In the genomic region with DNA sequence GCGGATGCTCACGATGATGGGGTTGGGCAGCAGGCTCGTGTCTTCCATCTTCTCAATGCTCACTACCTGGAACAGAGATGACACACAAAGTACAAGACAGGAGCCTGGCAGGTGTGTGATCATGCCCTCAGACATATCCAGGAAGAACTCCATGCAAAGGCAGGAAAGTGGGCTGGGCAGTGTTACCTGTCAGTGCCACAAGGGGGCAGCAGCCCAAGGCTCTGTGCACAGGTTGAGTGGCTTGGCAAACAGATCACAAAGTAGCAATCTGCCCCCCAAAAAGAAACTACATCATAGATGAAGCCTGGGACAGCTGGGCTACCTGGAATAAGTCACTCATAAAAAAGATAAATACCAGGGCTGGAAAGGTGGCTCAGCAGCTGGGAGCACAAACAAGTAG, we compare ENCODE assay signal across 9 mouse cellular contexts. TPM values are rescaled to one million over a fixed set of nuclear protein-coding genes. Genes with fewer than 3 reads are reported as not detected.
DNase-seq lines count a peak whose midpoint lies in the region; ATAC-seq lines count a peak whose summit lies in the region.
"Had no signal": no experiment of that assay in that cellular context is flagged by ENCODE, and none has a peak within 500 bp of the region (broad histone marks: within the 10 kb centered on the region; RNA-seq: fewer than 3 reads in every experiment).

No protein-coding gene starts in this region.

- H3K27me3 ChIP-seq in midbrain, embryonic 13.5 days, result no peaks in the 10 kb centered on the region
- H3K27me3 ChIP-seq: limb, embryonic 15.5 days had no signal

- no peak overlapping the region for H3K4me2 ChIP-seq in midbrain, embryonic 13.5 days (replicated peaks)
- H3K4me2 ChIP-seq: limb, embryonic 15.5 days had no signal

- no peaks in the 10 kb centered on the region for H3K9me3 ChIP-seq in midbrain, embryonic 13.5 days
- H3K9me3 ChIP-seq: limb, embryonic 15.5 days had no signal

- DNase-seq in T-cell, adult 2 months (ENCODE audit: low spot score), result peak; percentile 55
- DNase-seq in cerebellum, adult 9-11 months, result peak; percentile 80
- DNase-seq in frontal cortex, postnatal 36 days (ENCODE audit: low spot score in 2 of 2), result peak; percentile 80 to 86
- DNase-seq in induced T-regulatory cell, adult 2 months (ENCODE audit: low read depth), result peak; percentile 72
- peak; percentile 79 to 83 for DNase-seq in left cerebral cortex, postnatal 25 days (ENCODE audit: low spot score in 2 of 2)
- DNase-seq in skeletal muscle tissue, adult 2 months (ENCODE audit: low read depth, low spot score), result peak; percentile 46
- DNase-seq in Muller cell, postnatal 12 days (ENCODE audit: inconsistent ontology term), result no peak

- H3K36me3 ChIP-seq in midbrain, embryonic 13.5 days, result peaks cover 7% of the 10 kb centered on the region

- ATAC-seq in midbrain, embryonic 13.5 days, result peak; percentile 76

- H3K9ac ChIP-seq in midbrain, embryonic 13.5 days (replicated peaks), result no peak overlapping the region
- H3K9ac ChIP-seq: limb, embryonic 15.5 days had no signal

- intact Hi-C loops in left cerebral cortex, postnatal 25 days (cut with DNase I), result loop anchor here (2.0 kb wide), 2 partner anchors 113 to 133 kb away; no protein-coding TSS in a partner anchor

- 60% methylated on average over 3 of the region's 3 CpGs for WGBS in midbrain, embryonic 13.5 days

- no peak overlapping the region for H3K4me3 ChIP-seq in midbrain, embryonic 13.5 days (replicated peaks)
- H3K4me3 ChIP-seq: limb, embryonic 15.5 days had no signal

- no peaks in the 10 kb centered on the region for H3K4me1 ChIP-seq in midbrain, embryonic 13.5 days (replicated peaks)
- H3K4me1 ChIP-seq: limb, embryonic 15.5 days had no signal

- H3K27ac ChIP-seq in midbrain, embryonic 13.5 days, result no peak overlapping the region
- H3K27ac ChIP-seq: limb, embryonic 15.5 days had no signal

RNA-seq across cellular contexts. Expression of gene Rpl31, which starts 24.5 kb away (rescaled TPM):
- total RNA-seq in left cerebral cortex, postnatal 25 days (2021), result 100 to 1,000 TPM; 449 to 504 TPM
- 374 and 398 TPM in 2 replicates for polyA plus RNA-seq in midbrain, embryonic 13.5 days (2015; fragmentation: Nextera tagmentation; extraction: Ambion mirVana)
